Mouse (Mus musculus): Measurements from ENCODE around the gene Sulf2.

The Sulf2 gene

GRCm38 (mm10) chr2:166116278-166116608, 39.2 kb downstream of the Sulf2 start:
- no peak for DNase-seq (ENCODE audit: low read depth)

- DNase-seq (ENCODE audit: low read depth) = no peak
These were observed 39.7 kb downstream of the Sulf2 start for GRCm38 (mm10) chr2:166115571-166116277.

- DNase-seq (ENCODE audit: low read depth) = no peak
These were observed 42.5 kb downstream of the Sulf2 start for GRCm38 (mm10) chr2:166112986-166113385.

- DNase-seq (ENCODE audit: low read depth) = no peak
These were observed 43.6 kb downstream of the Sulf2 start for GRCm38 (mm10) chr2:166111831-166112250.

GRCm38 (mm10) chr2:166111238-166111637, 44.2 kb downstream of the Sulf2 start:
- DNase-seq (ENCODE audit: low read depth) = no peak

DNA sequence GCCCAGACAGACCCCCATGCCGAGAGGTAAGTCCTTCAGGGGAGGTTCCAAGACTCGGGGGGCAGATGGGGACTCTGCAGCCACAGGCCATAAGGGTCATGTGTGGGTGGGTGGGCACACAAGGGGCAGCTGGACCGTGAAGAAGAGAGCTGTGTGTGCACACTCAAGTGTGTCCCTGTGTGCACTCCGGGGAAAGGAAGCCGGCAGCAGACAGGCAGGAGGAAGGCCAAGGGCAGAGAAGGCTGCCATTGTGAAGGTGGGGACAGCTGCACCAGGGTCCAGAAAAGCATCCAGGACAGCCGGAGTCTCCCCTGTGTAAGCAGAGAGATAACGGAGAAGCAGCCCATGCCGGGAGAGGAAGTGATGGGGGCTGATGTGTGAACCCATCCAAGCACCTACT, 44.7 kb downstream of the Sulf2 start:
- no peak for DNase-seq (ENCODE audit: low read depth)

DNA sequence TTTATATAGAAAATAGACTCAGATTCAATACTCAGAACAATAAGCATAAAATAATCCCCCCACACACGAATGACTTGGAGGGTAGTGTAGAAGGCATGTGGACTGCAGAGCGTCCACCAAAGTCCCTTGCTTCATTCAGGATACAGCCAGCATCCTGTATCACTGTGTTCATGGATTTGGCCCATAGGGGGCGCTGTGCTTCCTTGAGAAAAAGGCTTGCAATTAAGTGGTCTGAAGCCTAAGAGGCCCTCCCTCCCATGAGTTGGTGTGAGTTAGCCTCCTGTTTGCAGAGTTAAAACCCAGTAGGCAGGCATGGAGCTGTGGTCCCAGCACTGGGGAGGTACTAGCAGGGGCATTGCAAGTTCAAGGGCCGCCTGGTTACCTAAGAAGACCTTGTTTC, 47.1 kb downstream of the Sulf2 start:
- peak; percentile 73 for DNase-seq (ENCODE audit: low read depth)

DNA sequence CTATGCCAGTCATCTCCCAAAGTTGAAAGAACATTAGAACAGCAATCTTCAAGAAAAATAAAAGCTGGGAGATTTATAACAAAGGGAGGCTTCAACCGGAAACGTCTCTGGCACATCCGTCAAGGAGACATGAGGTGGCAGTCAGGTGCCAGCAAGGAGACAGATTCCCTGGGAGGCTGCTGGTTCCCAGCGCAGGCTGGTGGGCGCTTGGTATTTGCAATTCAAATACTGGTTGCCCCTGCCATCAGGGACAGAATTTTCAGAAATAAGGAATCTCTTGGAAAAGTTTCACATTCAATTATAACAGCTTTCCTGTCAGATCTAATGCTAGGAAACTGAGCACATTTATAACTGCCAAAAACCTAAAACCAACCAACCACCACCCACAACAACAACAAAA, 47.6 kb downstream of the Sulf2 start:
- no peak for DNase-seq (ENCODE audit: low read depth)

GRCm38 (mm10) chr2:166106631-166107030, 48.8 kb downstream of the Sulf2 start:
- DNase-seq (ENCODE audit: low read depth) = no peak

GRCm38 (mm10) chr2:166105911-166106310, 49.6 kb downstream of the Sulf2 start:
- no peak for DNase-seq (ENCODE audit: low read depth)

DNA sequence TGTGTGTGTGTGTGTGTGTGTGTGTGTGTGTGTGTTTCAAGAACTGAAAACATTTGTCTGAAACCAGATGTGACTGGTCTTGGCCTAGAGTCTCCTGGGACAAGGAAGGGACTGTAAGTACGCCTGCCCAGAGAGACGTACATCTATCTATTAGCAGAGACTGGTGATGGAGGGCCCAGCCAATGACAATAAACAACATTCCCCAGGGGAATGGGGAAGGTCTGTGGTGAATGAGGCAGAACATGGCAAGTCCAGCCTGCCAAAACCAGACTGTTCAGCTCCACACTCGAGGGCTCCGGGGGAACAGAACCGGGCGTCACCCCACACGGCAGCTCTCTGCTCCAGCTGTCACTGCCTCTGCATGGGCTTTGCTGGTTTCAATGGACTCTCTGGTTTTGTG, 52.6 kb downstream of the Sulf2 start:
- DNase-seq (ENCODE audit: low read depth) = no peak

DNA sequence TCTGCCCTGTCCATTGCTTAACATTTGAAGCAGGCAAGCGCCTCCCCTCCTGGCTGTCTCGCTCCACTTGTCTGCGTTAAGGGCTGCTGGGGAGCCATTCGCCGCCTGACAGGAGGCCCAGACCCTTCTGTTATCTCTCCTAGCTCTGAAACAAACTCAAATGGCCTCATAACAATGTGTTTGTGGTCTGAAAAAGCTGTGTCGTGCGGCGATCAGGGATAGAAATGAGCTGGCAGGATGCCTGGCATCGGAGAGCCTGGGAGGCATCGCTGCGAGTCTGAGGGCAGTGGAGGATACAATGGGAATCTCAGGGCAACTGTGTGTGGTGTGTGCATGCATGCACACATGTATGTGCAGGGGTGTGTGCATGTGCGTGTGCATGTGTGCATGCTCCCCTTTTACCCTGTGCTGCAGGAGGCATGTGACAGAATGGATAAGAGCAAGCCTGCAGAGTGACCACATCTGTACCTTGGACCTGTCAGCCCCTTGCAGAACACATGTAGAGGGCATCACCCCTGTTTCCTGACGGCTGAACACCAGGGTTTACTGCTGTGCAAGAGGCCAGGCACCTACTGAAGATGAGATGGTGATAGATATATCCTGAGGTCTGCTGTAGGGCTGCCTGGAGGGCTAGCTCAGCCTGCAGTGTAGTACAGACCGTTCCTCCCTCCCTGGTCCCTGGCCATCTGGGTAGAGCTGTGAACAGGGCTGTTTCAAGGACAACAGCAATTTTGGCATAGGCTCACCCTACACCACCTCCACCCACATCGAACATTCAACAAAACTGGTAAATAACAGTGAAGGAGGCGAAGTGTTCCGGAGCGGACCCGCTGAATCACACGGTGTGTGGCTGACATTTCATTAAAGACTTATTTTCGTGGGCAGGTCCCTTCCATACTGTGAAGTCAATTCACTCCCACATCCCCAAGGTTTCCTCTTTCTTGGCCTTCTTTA, 54.9 kb downstream of the Sulf2 start:
- no peak for DNase-seq (ENCODE audit: low read depth)

GRCm38 (mm10) chr2:166098292-166098933, 57.0 kb downstream of the Sulf2 start:
- no peak for DNase-seq (ENCODE audit: low read depth)

DNA sequence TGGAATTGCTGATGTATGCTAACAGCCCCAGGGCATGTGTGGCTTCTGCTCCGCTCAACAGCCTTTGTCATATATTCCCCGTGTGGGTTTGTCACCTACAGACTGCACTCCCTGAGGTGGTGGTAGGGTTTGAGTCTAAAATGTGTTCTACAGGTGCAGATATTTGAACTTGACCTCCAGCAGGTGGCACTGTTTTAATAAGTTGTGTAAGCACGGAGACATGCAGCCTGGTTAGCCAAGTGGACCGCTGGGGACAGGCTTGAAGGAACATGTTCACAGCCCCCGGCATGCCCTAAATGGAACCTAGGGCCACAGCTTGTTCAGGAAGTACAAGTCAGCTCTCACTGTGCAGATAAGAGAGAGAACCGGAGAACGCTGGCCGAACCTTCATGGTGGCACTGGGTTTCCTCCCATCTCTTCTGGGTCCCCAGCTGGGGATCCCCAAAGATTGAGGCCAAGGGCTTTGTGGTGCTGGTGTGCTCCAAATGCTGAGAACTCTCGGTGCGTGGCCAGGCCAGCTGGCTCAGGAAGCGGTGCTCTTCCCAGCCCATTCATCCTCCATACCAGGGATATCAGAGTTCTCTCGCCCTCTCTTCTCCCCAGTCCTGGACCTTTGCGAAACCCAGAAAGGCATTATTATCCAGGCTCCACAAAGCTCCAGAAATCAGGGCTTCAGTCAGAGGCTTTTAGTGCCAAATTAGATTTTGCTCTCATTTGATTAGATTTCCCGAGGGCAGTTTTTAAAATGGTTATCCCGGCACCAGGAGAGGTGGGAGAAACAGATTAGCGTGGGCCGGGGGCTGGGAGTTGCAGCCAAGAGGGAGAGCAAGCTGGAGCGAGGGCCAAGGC, 57.8 kb downstream of the Sulf2 start:
- peak; percentile 51 for DNase-seq (ENCODE audit: low read depth)

GRCm38 (mm10) chr2:166096834-166097233, 58.6 kb downstream of the Sulf2 start:
- DNase-seq (ENCODE audit: low read depth) = no peak

GRCm38 (mm10) chr2:166096300-166096699, 59.2 kb downstream of the Sulf2 start:
- no peak for DNase-seq (ENCODE audit: low read depth)

DNA sequence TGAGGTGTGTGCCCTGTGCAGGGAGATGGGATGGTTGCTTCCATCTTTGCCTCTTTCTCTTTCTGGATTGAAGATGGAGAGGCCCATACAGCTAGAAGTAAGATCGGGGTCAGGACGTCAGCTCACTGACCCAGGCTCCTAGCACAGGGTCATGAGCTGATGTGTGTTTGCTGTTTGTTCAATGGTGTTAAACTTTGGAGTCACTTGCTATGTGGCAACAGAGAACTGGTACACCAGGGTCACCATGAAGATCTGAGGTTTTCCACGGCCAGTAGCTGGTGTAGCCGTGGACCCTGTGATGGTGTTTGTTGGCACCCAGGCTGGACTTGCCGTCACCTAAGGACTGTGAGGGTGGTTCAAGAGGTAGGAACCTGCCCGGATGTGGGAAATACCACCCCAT, 63.1 kb downstream of the Sulf2 start:
- no peak for DNase-seq (ENCODE audit: low read depth)

DNA sequence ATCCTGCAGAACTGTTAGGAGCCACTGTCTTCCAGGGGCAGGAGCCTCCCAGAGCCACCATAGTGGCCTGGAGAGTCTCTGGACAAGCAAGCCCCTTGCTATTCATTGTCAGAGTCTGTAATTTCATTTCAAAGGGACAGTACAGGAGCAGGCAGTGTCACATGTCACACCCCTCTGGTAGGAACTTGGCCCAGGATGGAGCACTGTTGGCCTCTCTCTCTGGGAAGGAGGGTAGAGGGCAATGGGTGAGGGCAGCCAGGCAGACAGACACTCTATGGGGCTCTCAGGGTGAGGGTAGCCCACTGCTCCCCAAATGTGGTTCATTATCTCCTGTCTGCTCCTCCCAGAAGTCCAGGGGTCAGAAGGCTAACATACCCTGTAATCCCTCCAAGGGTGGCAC, 63.9 kb downstream of the Sulf2 start:
- no peak for DNase-seq (ENCODE audit: low read depth)

DNA sequence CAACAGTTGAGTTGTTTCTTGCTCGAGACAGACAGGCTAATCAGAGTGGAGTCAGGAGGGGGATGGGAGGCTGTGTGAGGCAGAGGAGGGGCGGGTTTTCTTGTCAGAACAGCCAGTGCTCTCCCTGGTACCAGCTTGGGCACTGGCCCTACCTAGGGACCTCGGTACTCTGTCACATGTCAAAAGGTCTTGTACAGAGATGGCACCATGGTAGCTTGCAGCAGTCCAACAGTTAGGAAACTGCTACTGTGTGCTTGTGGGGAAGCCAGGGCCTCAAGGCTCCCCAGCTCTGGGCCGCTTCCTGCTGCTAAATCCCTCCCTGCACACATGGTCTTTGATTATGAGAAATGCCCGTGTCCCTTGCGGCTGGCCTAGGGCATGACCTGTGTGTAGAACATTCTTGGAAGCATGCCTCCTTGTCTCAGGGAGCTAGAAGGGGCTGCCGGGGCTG, 65.3 kb downstream of the Sulf2 start:
- DNase-seq (ENCODE audit: low read depth) = no peak

GRCm38 (mm10) chr2:166088991-166089390, 66.5 kb downstream of the Sulf2 start:
- DNase-seq (ENCODE audit: low read depth) = no peak

- no peak for DNase-seq (ENCODE audit: low read depth)
These were observed 68.8 kb downstream of the Sulf2 start for GRCm38 (mm10) chr2:166086457-166087233.

All from naive thymus-derived CD4-positive, alpha-beta T cell, adult 2 months (primary cell).